Mouse (Mus musculus): Measurements from ENCODE around the gene D430042O09Rik. TPM values are rescaled to one million over a fixed set of nuclear protein-coding genes. Genes with fewer than 3 reads are reported as not detected.

The D430042O09Rik gene
- polyA plus RNA-seq, 1 experiment = 3.7 TPM

GRCm38 (mm10) chr7:125808210-125808609 lies 100.5 kb downstream of the D430042O09Rik start:
- H3K4me3 ChIP-seq (ENCODE audit: insufficient read depth, poor library complexity, severe bottlenecking) = no peak overlapping the region

GRCm38 (mm10) chr7:125812721-125813120 lies 105.0 kb downstream of the D430042O09Rik start:
- Histone ChIP-seq H3K27me3 (ENCODE audit: control insufficient read depth, insufficient read depth, insufficient read length) (no peaks in the 10 kb centered on the region), H3ac (ENCODE audit: control insufficient read depth, insufficient read length, low read depth) (no peak overlapping the region), H3K79me2 (ENCODE audit: control insufficient read depth, insufficient read depth) (no peaks in the 10 kb centered on the region), H3K79me3 (ENCODE audit: low read depth) (no peaks in the 10 kb centered on the region), H3K36me3 (ENCODE audit: control insufficient read depth, insufficient read depth) (no peaks in the 10 kb centered on the region), H3K4me3 (ENCODE audit: insufficient read depth, poor library complexity, severe bottlenecking) (no peak overlapping the region)
- TF ChIP-seq MYOG (IDR thresholded peaks at IDR 0.05; ENCODE audit: control insufficient read depth, extremely low read depth, insufficient read length) = no peak
- no peak for TF ChIP-seq MYOD1 (IDR thresholded peaks at IDR 0.05; ENCODE audit: control insufficient read depth, insufficient read length, low read depth)
- TF ChIP-seq CTCF (IDR thresholded peaks at IDR 0.05; ENCODE audit: control insufficient read depth, insufficient read depth, insufficient read length) = no peak
- no peak for TF ChIP-seq FOSL1 (IDR thresholded peaks at IDR 0.05; ENCODE audit: insufficient read depth, low read length, poor library complexity, severe bottlenecking)
- no peak for TF ChIP-seq MAX (IDR thresholded peaks at IDR 0.05)
- no peak for TF ChIP-seq CEBPB (IDR thresholded peaks at IDR 0.05; ENCODE audit: low read depth)
- TF ChIP-seq USF1 (IDR thresholded peaks at IDR 0.05; ENCODE audit: low read depth) = no peak

More at GRCm38 (mm10) chr7:125808210-125808609, 100.5 kb downstream of the D430042O09Rik start:
- Histone ChIP-seq H3K79me2 (ENCODE audit: control insufficient read depth, insufficient read depth) (no peaks in the 10 kb centered on the region), H3K79me3 (ENCODE audit: low read depth) (no peaks in the 10 kb centered on the region), H3K27me3 (ENCODE audit: control insufficient read depth, insufficient read depth, insufficient read length) (no peaks in the 10 kb centered on the region), H3ac (ENCODE audit: control insufficient read depth, insufficient read length, low read depth) (no peak overlapping the region), H3K36me3 (ENCODE audit: control insufficient read depth, insufficient read depth) (no peaks in the 10 kb centered on the region)
- TF ChIP-seq MAX (IDR thresholded peaks at IDR 0.05) = no peak
- no peak for TF ChIP-seq MYOD1 (IDR thresholded peaks at IDR 0.05; ENCODE audit: control insufficient read depth, insufficient read length, low read depth)
- no peak for TF ChIP-seq MYOG (IDR thresholded peaks at IDR 0.05; ENCODE audit: control insufficient read depth, extremely low read depth, insufficient read length)
- TF ChIP-seq CTCF (IDR thresholded peaks at IDR 0.05; ENCODE audit: control insufficient read depth, insufficient read depth, insufficient read length) = no peak
- TF ChIP-seq CEBPB (IDR thresholded peaks at IDR 0.05; ENCODE audit: low read depth) = no peak
- no peak for TF ChIP-seq USF1 (IDR thresholded peaks at IDR 0.05; ENCODE audit: low read depth)
- TF ChIP-seq FOSL1 (IDR thresholded peaks at IDR 0.05; ENCODE audit: insufficient read depth, low read length, poor library complexity, severe bottlenecking) = no peak

GRCm38 (mm10) chr7:125815733-125816132 lies 108.0 kb downstream of the D430042O09Rik start:
- TF ChIP-seq USF1 (IDR thresholded peaks at IDR 0.05; ENCODE audit: low read depth) (no peak), CTCF (IDR thresholded peaks at IDR 0.05; ENCODE audit: control insufficient read depth, insufficient read depth, insufficient read length) (no peak), MYOG (IDR thresholded peaks at IDR 0.05; ENCODE audit: control insufficient read depth, extremely low read depth, insufficient read length) (no peak)
- Histone ChIP-seq H3K36me3 (ENCODE audit: control insufficient read depth, insufficient read depth) (no peaks in the 10 kb centered on the region), H3ac (ENCODE audit: control insufficient read depth, insufficient read length, low read depth) (no peak overlapping the region), H3K79me3 (ENCODE audit: low read depth) (no peaks in the 10 kb centered on the region), H3K79me2 (ENCODE audit: control insufficient read depth, insufficient read depth) (no peaks in the 10 kb centered on the region), H3K4me3 (ENCODE audit: insufficient read depth, poor library complexity, severe bottlenecking) (no peak overlapping the region), H3K27me3 (ENCODE audit: control insufficient read depth, insufficient read depth, insufficient read length) (no peaks in the 10 kb centered on the region)

GRCm38 (mm10) chr7:125818301-125818712 lies 110.6 kb downstream of the D430042O09Rik start:
- H3K36me3 ChIP-seq (ENCODE audit: control insufficient read depth, insufficient read depth) = no peaks in the 10 kb centered on the region
- no peaks in the 10 kb centered on the region for H3K27me3 ChIP-seq (ENCODE audit: control insufficient read depth, insufficient read depth, insufficient read length)
- H3K79me3 ChIP-seq (ENCODE audit: low read depth) = no peaks in the 10 kb centered on the region
- H3K4me3 ChIP-seq (ENCODE audit: insufficient read depth, poor library complexity, severe bottlenecking) = no peak overlapping the region
- H3K79me2 ChIP-seq (ENCODE audit: control insufficient read depth, insufficient read depth) = no peaks in the 10 kb centered on the region
- TF ChIP-seq USF1 (IDR thresholded peaks at IDR 0.05; ENCODE audit: low read depth) (no peak), CTCF (IDR thresholded peaks at IDR 0.05; ENCODE audit: control insufficient read depth, insufficient read depth, insufficient read length) (no peak), FOSL1 (IDR thresholded peaks at IDR 0.05; ENCODE audit: insufficient read depth, low read length, poor library complexity, severe bottlenecking) (no peak), MYOG (IDR thresholded peaks at IDR 0.05; ENCODE audit: control insufficient read depth, extremely low read depth, insufficient read length) (no peak), MYOD1 (IDR thresholded peaks at IDR 0.05; ENCODE audit: control insufficient read depth, insufficient read length, low read depth) (no peak), CEBPB (IDR thresholded peaks at IDR 0.05; ENCODE audit: low read depth) (no peak), MAX (IDR thresholded peaks at IDR 0.05) (no peak)
- H3ac ChIP-seq (ENCODE audit: control insufficient read depth, insufficient read length, low read depth) = no peak overlapping the region

- no peaks in the 10 kb centered on the region for H3K79me2 ChIP-seq (ENCODE audit: control insufficient read depth, insufficient read depth)
- H3K27me3 ChIP-seq (ENCODE audit: control insufficient read depth, insufficient read depth, insufficient read length) = no peaks in the 10 kb centered on the region
- H3K36me3 ChIP-seq (ENCODE audit: control insufficient read depth, insufficient read depth) = no peaks in the 10 kb centered on the region
- no peak overlapping the region for H3ac ChIP-seq (ENCODE audit: control insufficient read depth, insufficient read length, low read depth)
- TF ChIP-seq MAX (IDR thresholded peaks at IDR 0.05) = no peak
- H3K79me3 ChIP-seq (ENCODE audit: low read depth) = no peaks in the 10 kb centered on the region
- no peak overlapping the region for H3K4me3 ChIP-seq (ENCODE audit: insufficient read depth, poor library complexity, severe bottlenecking)
Observed at GRCm38 (mm10) chr7:125820233-125820632, 112.5 kb downstream of the D430042O09Rik start.

- Histone ChIP-seq H3K79me3 (ENCODE audit: low read depth) (no peaks in the 10 kb centered on the region), H3K79me2 (ENCODE audit: control insufficient read depth, insufficient read depth) (no peaks in the 10 kb centered on the region), H3K36me3 (ENCODE audit: control insufficient read depth, insufficient read depth) (no peaks in the 10 kb centered on the region), H3K27me3 (ENCODE audit: control insufficient read depth, insufficient read depth, insufficient read length) (no peaks in the 10 kb centered on the region), H3K4me3 (ENCODE audit: insufficient read depth, poor library complexity, severe bottlenecking) (no peak overlapping the region), H3ac (ENCODE audit: control insufficient read depth, insufficient read length, low read depth) (no peak overlapping the region)
- TF ChIP-seq USF1 (IDR thresholded peaks at IDR 0.05; ENCODE audit: low read depth) (no peak), MYOG (IDR thresholded peaks at IDR 0.05; ENCODE audit: control insufficient read depth, extremely low read depth, insufficient read length) (no peak), CTCF (IDR thresholded peaks at IDR 0.05; ENCODE audit: control insufficient read depth, insufficient read depth, insufficient read length) (no peak)
Observed at GRCm38 (mm10) chr7:125826425-125826824, 118.7 kb downstream of the D430042O09Rik start.
